Mouse (Mus musculus) MN1 (cell line): ENCODE results near the gene Fras1.

ENCODE experiments used
- DNase-seq: peaks from one replicate; pipeline ENCODE4 v3.0.0-alpha.2; 2016; ENCODE audit warnings: low spot score

The Fras1 gene

GRCm38 (mm10) chr5:96405139-96405842, 31.5 kb downstream of the Fras1 start:
- no peak for DNase-seq

GRCm38 (mm10) chr5:96408291-96408690, 34.5 kb downstream of the Fras1 start:
- DNase-seq, result no peak

GRCm38 (mm10) chr5:96412754-96413394, 39.1 kb downstream of the Fras1 start:
- no peak for DNase-seq

GRCm38 (mm10) chr5:96417121-96417520, 43.4 kb downstream of the Fras1 start:
- DNase-seq, result no peak

- no peak for DNase-seq
These were observed 47.8 kb downstream of the Fras1 start for GRCm38 (mm10) chr5:96421550-96421949.

GRCm38 (mm10) chr5:96422716-96423115, 49.0 kb downstream of the Fras1 start:
- no peak for DNase-seq

GRCm38 (mm10) chr5:96425391-96425790, 51.6 kb downstream of the Fras1 start:
- DNase-seq, result no peak

- DNase-seq, result no peak
These were observed 55.9 kb downstream of the Fras1 start for GRCm38 (mm10) chr5:96429532-96430141.

- DNase-seq, result no peak
These were observed 64.1 kb downstream of the Fras1 start for GRCm38 (mm10) chr5:96437870-96438269.

GRCm38 (mm10) chr5:96439811-96440210, 66.1 kb downstream of the Fras1 start:
- no peak for DNase-seq

- no peak for DNase-seq
These were observed 73.7 kb downstream of the Fras1 start for GRCm38 (mm10) chr5:96447460-96447859.

- DNase-seq, result no peak
These were observed 78.3 kb downstream of the Fras1 start for GRCm38 (mm10) chr5:96452027-96452426.

GRCm38 (mm10) chr5:96453386-96453785, 79.6 kb downstream of the Fras1 start:
- DNase-seq, result no peak

GRCm38 (mm10) chr5:96454422-96454821, 80.7 kb downstream of the Fras1 start:
- no peak for DNase-seq

- DNase-seq, result no peak
These were observed 81.5 kb downstream of the Fras1 start for GRCm38 (mm10) chr5:96455241-96455640.

GRCm38 (mm10) chr5:96457436-96457958, 83.7 kb downstream of the Fras1 start:
- no peak for DNase-seq

- no peak for DNase-seq
These were observed 85.8 kb downstream of the Fras1 start for GRCm38 (mm10) chr5:96459605-96460004.

GRCm38 (mm10) chr5:96462197-96462596, 88.4 kb downstream of the Fras1 start:
- DNase-seq, result no peak

- DNase-seq, result no peak
These were observed 92.7 kb downstream of the Fras1 start for GRCm38 (mm10) chr5:96466461-96466860.

- DNase-seq, result no peak
These were observed 98.2 kb downstream of the Fras1 start for GRCm38 (mm10) chr5:96471995-96472394.

GRCm38 (mm10) chr5:96475488-96475887, 101.7 kb downstream of the Fras1 start:
- DNase-seq, result no peak

GRCm38 (mm10) chr5:96479003-96479402, 105.2 kb downstream of the Fras1 start:
- no peak for DNase-seq

GRCm38 (mm10) chr5:96481159-96481558, 107.4 kb downstream of the Fras1 start:
- DNase-seq, result no peak
